Mouse (Mus musculus): Measurements from ENCODE around the gene Gm9837. TPM values are rescaled to one million over a fixed set of nuclear protein-coding genes. Genes with fewer than 3 reads are reported as not detected.

The Gm9837 gene
- polyA plus RNA-seq, 1 experiment from 2014 or later: not detected

DNA sequence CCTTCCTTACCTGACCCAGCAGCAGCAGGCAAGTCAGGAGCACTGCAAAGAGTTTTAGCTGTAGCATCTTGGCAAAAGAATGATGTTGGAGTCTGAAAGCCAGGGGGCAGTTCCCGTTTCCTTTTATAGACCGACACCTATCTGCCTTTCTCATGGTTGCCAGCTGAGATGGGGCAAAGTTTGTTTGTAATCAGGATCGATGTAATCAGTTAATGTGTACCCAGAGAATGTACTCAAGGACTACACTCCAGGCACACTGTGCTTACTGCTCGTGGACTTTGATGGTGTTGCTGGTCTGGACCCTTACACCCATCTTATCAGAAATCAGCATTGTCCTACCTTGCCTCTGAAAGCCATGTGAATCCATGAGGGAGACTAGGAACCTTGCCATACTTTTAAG lies 47.2 kb downstream of the Gm9837 start, which contains the start of gene Leap2:
Gene Leap2 (minus strand): TSS at position 135 of the 400 bp plus-strand sequence.
- no peaks in the 10 kb centered on the region for H3K27me3 ChIP-seq (ENCODE audit: control insufficient read depth, insufficient read depth, low read length)
- no peak within 1 kb of the TSS for H3K9ac ChIP-seq (replicated peaks; ENCODE audit: low read depth, low read length)
- no peaks in the 10 kb centered on the region for H3K4me1 ChIP-seq (ENCODE audit: control insufficient read depth, insufficient read depth, low read length)
- WGBS: 76% methylated on average over 4 of the region's 4 CpGs
- peaks cover 13% of the 10 kb centered on the region for H3K36me3 ChIP-seq (ENCODE audit: control insufficient read depth, insufficient read depth, low read length)
- H3K4me3 ChIP-seq (ENCODE audit: low read depth, low read length): no peak within 1 kb of the TSS
- no peak within 1 kb of the TSS for H3K4me2 ChIP-seq (replicated peaks; ENCODE audit: low read depth, low read length)
- ATAC-seq (ENCODE audit: insufficient number of reproducible peaks, insufficient read depth, low FRiP score, low read depth): no peak
- no peaks in the 10 kb centered on the region for H3K9me3 ChIP-seq (ENCODE audit: control insufficient read depth, low read depth, low read length)
- no peak within 1 kb of the TSS for H3K27ac ChIP-seq (ENCODE audit: low read length)

Other genes starting within 250 kb of the Gm9837 start
- gene Hspa4, start 170.0 kb downstream of the Gm9837 start, polyA plus RNA-seq (2014; fragmentation: Nextera tagmentation; extraction: Ambion mirVana): 81.0 and 84.6 TPM in 2 replicates
- gene Zcchc10, start 145.8 kb downstream of the Gm9837 start, polyA plus RNA-seq (2014; fragmentation: Nextera tagmentation; extraction: Ambion mirVana): 24.0 and 25.9 TPM in 2 replicates
- 88.9 and 93.6 TPM in 2 replicates for gene Aff4, start 119.6 kb downstream of the Gm9837 start, polyA plus RNA-seq (2014; fragmentation: Nextera tagmentation; extraction: Ambion mirVana)
- 0.88 TPM in 1 of 2 replicates, not detected in the other for gene Leap2, start 47.3 kb downstream of the Gm9837 start, polyA plus RNA-seq (2014; fragmentation: Nextera tagmentation; extraction: Ambion mirVana)
- 477 and 521 TPM in 2 replicates for gene Uqcrq, start 39.6 kb downstream of the Gm9837 start, polyA plus RNA-seq (2014; fragmentation: Nextera tagmentation; extraction: Ambion mirVana)
- 1.7 and 2.2 TPM in 2 replicates for gene Gdf9, start 39.5 kb downstream of the Gm9837 start, polyA plus RNA-seq (2014; fragmentation: Nextera tagmentation; extraction: Ambion mirVana)
- 0.13 and 0.14 TPM in 2 replicates for gene Gm10447, start 13.4 kb downstream of the Gm9837 start, polyA plus RNA-seq (2014; fragmentation: Nextera tagmentation; extraction: Ambion mirVana)
- 0.98 and 1.1 TPM in 2 replicates for gene Shroom1, start 13.3 kb downstream of the Gm9837 start, polyA plus RNA-seq (2014; fragmentation: Nextera tagmentation; extraction: Ambion mirVana)
- not detected in 2 replicates for gene Gm9945, start 9.7 kb upstream of the Gm9837 start, polyA plus RNA-seq (2014; fragmentation: Nextera tagmentation; extraction: Ambion mirVana)
- gene Sowaha, start 9.8 kb upstream of the Gm9837 start, polyA plus RNA-seq (2014; fragmentation: Nextera tagmentation; extraction: Ambion mirVana): 0.13 and 0.24 TPM in 2 replicates
- gene Sept8, start 48.8 kb upstream of the Gm9837 start, polyA plus RNA-seq (2014; fragmentation: Nextera tagmentation; extraction: Ambion mirVana): 24.5 and 26.1 TPM in 2 replicates
- 75.2 and 77.5 TPM in 2 replicates for gene Kif3a, start 96.9 kb upstream of the Gm9837 start, polyA plus RNA-seq (2014; fragmentation: Nextera tagmentation; extraction: Ambion mirVana)
- gene Il4, start 148.2 kb upstream of the Gm9837 start, polyA plus RNA-seq (2014; fragmentation: Nextera tagmentation; extraction: Ambion mirVana): 2.1 and 2.2 TPM in 2 replicates
- gene Il13, start 164.2 kb upstream of the Gm9837 start, polyA plus RNA-seq (2014; fragmentation: Nextera tagmentation; extraction: Ambion mirVana): not detected in 2 replicates
- 28.9 and 32.8 TPM in 2 replicates for gene Rad50, start 236.8 kb upstream of the Gm9837 start, polyA plus RNA-seq (2014; fragmentation: Nextera tagmentation; extraction: Ambion mirVana)